Mouse (Mus musculus) inflammation-experienced regulatory T-cells, adult 6 months (primary cell): ENCODE measurements around the gene Vsig2. TPM values are rescaled to one million over a fixed set of nuclear protein-coding genes. Genes with fewer than 3 reads are reported as not detected.

Source experiments
- ATAC-seq: one replicate; pipeline ENCODE4 v1.8.0; 2017
- polyA plus RNA-seq, 3 experiments: library from polyadenylated mRNA; unstranded; fragments of 100-300 nt; shearing (Covaris generic); gene quantifications; one replicate each; pipeline ENCODE4 v1.2.1; 2017

The Vsig2 gene
- polyA plus RNA-seq, 3 experiments from 2014 or later: 0.54 TPM; not detected in 2

DNA sequence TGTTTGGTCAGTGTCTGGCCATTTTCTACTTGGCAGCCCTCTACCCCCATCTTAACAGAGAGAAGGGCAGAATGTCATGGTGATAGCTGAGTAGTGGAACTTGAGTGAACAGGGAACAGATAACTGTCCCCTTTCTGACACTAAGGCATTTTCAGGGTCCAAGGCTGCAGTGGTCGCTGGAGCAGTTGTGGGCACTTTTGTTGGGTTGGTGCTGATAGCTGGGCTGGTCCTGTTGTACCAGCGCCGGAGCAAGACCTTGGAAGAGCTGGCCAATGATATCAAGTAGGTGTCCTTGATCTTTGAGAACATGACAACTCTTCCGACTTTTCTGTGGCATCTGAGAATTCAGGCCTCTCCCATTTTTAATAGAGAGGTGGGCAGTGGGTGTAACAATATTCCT is 2.2 kb upstream of the Vsig2 start:
- no peak for ATAC-seq

DNA sequence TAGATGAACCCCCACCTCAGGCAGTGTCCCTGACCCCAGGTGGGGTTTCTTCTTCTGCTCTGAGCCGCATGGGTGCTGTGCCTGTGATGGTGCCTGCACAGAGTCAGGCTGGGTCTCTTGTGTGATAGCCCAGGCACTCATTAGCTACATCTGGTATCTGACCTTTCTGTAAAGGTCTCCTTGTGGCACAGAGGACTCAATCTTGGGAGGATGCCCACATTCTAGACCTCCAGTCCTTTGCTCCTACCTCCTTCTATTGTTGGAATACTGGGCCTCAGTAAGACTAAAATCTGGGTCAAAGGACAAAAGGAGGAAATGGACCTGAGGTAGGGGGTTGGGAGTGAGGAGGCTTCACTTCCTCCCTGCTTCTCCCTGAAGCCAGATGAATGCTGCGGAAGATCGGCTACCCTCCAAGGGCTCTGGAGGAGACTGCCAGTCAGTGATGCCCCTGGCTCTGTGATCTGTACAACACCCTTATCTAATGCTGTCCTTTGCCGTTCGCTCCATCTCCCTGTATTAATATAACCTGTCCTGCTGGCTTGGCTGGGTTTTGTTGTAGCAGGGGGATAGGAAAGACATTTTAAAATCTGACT is 1.3 kb upstream of the Vsig2 start:
- no peak for ATAC-seq

DNA sequence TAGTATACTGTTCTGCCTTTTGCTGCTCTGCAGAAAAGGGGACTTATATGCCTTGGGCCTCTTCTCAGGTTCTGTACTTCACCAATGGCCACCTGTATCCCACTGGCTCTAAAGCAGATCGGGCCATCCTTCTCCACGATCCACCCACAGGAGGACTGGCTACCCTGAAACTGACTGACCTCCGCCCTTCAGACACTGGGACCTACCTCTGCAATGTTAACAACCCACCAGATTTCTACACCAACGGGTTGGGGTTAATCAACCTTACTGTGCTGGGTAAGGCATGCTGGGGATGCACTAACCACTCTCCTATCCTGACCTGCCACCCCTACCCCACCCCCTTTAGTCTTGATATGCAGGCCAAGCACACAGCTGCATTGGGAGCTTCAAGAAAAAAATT is 1.2 kb downstream of the Vsig2 start:
- no peak for ATAC-seq

DNA sequence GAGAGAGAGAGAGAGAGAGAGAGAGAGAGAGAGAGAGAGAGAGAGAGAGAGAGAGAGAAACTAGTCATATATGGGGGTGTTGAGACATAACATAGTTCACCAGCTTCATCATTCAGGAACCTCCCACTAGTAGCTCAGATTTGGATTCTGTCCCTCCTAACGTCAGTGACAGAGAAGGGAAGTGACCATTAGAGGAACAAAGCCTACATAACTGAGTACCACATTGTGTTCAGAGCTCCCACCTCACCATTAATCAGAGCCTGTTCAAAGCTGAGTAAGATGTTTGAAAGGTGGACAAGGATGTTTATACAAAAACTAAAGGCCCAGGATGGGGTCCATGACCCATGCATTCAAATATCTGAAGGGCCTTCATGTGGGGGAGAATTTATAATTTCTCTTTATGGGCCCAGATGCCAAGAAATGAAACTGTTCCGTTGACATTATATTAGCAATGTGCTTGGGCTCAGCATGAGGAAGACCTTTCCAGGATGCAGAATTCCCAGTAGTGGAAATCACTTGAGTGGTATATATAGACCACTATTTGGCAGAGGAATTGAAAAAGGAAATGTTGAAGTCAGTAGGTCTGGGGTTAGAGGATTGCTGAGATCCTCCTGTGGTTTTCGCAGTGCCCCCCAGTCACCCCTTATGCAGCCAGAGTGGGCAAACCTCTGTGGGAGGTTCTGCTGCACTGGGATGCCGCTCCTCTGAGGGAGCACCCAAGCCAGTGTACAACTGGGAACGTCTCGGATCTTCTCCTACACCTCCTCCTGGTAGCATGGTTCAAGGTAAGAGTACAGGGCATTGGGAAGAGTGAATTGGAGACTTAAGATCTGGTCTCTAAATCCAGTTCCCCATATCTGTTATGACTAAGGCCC is 1.9 kb downstream of the Vsig2 start:
- ATAC-seq: no peak

DNA sequence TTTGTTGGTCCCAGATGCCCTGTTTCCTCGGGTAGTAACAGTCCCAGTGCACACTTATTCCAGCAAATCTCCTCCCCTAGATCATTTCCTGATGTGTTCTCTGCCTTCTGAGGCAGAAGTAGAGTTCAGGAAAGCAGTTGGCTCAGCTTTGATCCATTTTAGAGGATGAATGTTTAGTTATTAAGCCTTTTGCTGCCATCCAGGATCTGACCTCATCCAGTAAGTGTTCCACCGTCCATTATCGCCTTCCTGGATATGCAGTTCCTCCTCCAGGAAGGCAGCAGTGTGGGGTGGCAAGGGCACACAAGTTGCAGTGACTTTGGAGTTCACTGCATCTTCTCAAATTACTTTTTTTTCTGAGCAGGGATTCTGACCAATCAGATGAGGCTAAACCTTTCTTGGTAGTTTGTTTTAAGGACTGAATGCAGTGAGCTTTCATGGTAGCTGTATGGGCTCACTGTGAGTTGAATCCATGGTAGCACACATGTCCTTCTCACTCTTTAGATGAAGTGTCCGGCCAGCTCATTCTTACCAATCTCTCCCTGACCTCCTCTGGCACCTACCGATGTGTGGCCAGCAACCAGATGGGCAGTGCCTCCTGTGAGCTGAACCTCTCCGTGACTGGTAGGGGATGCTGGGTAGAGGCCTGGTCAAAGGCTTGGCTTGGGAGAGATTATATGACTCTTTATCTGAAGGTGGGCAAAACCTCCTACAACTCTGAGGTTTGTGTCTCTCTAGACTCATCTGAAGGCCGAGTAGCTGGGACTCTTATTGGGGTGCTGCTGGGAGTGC is 3.0 kb downstream of the Vsig2 start:
- no peak for ATAC-seq

DNA sequence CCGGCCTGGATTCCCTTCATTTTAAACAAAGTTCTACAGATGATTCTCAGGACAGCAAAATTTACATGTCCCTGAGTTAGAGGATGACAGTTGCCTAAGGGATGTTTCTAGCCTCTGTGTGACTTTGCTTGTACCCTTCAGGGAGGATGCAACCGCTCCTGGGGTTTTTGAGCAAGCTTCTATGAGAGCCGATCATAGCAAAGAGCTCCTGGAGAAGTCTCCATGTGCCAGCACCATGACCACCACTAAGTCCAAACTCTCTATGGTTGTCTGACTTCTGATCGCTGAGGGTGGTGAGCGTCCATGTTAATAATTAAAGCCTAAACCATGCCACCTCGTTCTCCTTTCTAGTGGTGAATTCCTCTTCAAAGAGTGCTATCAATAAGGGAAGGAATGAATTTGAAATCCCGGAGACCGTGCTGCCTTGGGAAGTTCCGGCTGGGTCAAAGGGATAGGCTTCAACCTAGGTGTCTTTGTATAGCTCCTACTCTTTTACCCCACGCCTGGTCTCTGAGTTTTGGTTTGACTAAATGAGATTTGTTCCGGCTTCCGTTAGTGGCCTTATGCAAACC is 4.9 kb downstream of the Vsig2 start:
- no peak for ATAC-seq

DNA sequence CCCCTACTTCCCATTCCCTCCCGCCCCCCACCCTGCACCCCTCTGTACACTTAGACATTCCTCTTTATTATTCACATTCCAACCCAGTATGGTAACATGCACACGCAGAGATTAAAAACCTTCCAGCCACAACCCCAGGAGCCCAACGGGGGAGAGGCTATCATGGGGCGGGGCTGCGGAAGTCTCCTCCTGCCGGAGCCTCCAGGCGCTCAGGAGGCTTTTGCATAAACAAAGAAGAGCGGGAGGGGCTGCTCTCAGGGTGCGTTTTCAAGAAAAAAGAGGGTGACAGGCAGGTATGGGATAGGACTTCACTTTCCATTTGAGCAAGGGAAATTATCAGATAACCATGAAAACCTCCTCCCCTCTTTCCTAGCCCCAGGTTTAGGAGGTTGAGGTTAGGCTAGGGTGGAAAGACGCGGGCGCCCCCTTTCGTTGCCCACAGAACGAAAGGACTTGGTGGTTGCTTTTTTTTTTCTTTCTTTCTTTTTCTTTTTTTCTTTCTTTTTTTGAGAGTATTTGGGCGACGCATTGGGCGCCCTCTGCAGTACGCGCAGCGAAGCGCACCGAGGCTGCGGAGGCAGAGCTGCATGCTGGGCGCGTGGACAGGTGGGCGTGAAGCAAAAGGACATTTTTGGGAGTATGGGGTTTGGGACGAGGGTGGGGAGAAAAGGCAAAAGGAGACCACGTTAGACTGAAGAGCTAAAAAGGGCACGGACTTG is 5.6 kb downstream of the Vsig2 start:
- ATAC-seq: peak; percentile 54

DNA sequence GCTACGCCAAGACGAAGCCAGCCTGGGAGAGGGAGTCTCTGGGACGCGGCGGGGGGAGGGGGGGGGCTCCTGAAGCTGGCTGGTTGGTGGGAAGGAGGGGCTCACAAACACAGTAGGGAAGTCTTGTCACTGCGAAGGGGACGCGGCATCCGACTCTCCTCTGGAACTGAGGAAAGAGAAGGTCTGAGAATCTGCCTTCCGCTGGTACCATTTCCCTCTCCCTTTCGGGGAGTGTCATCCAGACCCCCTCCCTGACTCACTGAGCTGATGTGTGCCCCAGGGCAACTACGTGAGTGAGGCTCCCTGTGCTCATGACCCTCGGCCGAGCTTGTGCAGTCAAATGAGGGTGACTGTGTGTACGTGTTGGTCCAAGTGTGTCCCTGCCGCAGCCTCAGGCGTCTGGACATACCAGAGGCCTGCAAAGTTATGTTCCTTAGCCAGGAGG is 6.1 kb downstream of the Vsig2 start:
- ATAC-seq: no peak

DNA sequence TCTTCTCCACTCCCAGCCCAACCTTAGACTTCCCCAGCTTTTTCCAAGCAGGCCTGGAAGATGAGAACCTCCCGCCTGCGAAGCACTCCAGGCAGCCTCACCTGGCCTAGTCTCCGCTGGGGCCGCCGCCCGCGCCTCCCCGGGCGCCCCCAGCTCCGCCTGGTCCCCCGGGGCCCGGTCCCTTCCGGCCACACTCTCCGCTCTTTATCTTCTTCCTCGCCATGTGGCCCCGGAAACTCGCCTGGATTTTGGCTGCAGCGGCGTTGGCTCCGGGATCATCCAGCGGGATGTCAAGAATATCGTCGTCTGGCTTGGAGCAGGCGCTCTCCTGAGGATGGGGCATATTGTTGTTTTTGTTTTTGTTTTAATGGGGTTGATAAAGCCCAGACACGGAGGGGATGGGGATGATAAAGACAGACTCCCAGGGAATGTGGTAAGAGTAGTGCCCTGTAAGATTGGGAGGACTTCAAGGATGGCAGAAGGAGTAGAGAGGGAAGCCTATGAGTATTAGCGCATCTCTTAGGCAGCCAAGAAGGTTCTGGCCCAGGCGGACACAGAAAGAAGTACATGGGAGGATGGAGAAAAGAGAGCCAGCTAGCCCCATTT is 6.9 kb downstream of the Vsig2 start:
- no peak for ATAC-seq

DNA sequence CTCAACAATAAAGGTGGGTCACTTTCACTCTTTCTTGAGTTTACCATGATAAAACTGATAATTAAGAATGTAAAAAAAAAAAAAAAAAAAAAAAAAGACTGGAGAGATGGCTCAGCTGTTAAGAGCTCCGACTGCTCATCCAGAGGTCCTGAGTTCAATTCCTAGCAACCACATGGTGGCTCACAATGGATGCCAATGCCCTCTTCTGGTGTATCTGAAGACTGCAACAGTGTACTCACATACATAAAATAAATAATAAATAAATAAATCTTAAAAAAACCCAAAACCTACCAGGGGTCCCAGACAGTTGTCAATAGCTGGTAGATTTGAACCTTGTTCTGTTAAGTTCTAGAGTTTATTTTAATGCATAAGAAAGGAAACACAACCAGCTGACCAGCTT is 7.8 kb downstream of the Vsig2 start:
- ATAC-seq: no peak

DNA sequence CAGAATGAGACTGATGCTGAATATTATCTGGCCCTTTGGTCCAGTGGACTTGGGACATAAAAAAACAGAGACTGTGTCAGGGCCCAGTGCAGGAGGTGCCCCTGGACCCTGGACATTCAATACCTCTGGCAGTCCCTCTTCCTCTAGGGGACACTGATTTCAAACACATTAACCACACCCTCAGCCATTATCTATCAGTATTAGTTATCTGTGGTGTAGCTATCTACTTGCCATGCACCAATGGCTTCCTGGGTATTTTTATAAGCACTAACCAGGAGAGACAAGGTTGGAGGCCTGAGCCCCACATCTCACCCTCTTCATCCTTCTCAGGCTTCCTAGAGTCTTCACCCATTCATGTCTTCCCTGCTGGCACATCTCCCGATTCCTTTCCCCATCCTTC is 11.4 kb downstream of the Vsig2 start:
- ATAC-seq: no peak

DNA sequence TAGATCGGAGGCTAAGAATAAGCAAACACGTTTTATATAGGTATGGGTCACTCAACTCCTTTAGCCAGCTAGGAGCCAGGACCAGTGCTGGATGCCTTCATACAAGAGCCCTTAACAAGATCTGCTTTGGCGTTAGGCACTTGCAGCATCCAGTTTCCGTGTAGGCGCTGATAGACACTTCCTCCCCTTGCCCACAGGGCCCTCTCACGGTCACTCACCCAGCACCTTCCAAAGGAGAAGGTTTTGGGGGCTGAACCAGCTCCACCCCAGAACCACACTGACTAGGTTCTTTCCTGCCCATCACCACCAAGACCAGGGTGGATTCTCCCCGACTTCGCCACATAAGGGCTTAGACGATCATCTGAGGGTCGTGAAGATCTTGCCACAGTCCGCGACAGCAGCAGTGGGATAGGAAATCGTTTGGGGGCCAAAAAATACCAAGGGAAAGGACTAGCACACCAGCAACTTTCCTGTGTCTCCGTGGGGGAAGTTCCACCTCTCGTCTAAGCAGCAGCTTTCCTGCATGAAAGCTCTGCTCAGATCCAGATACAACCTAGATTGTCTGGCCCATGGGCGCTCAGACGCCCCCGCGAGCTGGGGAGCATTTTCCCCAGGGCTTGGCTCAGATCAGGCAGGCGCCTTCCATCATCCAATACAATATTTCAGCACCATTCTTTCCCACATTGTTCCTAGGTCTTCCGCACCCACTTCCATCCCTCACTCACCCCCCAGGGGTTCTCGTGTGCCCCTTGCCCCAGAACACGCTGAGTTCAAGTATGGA is 12.9 kb downstream of the Vsig2 start:
- ATAC-seq: peak; percentile 25

DNA sequence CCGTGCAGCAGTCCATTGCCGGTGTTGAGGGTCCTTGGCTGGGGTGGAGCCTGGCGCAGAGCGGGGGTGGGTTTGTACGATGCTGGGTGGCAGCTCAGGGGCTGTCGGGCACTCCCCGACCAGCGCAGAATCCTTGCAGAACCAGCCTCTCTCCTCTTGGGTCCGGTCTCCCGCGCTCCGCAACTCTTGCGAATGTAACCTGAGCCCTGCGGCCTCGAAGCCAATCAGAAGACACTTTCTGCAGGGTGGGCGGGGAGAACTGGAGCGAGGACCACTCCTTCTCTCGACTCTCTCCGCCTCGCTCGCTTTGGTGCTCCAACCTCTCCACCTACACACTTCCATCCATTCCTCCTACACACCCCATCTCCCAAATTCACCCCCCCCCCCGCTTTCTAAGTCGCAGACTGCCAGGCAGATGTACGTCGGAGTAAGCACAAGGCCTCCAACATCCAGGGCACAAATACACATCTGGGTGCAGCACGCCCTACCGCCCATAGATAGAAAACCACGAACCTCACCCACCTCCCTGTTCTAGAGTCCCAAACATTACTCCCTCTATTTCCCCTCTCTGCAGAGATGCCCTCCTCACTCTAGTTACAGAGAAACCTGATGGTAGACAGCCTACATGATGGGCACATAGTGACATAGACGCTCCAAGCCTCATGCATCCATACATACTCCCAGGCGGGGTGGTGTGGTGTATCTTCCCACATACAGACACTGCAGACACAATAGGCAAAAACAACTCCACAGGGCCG is 13.7 kb downstream of the Vsig2 start, which contains the start of gene Nrgn:
TSS of gene Nrgn (minus strand) at position 369 of the 758 bp plus-strand sequence.
- peak; percentile 56 for ATAC-seq

DNA sequence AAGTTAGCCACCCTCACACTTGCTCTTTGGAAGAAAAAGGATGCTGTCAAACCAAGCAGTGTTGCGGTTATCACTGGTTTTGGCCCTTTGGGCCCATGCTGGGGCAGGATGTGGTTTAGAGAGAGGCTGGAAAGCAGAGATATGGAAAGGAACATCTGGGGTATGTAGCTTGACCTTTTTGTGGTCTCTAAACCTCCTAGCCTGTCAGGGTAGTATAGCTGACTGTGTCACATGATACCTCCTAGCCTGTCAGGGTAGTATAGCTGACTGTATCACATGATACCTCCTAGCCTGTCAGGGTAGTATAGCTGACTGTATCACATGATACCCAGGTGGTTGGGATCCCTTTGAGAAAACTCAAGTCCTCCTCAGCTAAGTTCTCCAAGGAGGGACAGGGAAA is 15.2 kb downstream of the Vsig2 start:
- ATAC-seq: peak; percentile 32

DNA sequence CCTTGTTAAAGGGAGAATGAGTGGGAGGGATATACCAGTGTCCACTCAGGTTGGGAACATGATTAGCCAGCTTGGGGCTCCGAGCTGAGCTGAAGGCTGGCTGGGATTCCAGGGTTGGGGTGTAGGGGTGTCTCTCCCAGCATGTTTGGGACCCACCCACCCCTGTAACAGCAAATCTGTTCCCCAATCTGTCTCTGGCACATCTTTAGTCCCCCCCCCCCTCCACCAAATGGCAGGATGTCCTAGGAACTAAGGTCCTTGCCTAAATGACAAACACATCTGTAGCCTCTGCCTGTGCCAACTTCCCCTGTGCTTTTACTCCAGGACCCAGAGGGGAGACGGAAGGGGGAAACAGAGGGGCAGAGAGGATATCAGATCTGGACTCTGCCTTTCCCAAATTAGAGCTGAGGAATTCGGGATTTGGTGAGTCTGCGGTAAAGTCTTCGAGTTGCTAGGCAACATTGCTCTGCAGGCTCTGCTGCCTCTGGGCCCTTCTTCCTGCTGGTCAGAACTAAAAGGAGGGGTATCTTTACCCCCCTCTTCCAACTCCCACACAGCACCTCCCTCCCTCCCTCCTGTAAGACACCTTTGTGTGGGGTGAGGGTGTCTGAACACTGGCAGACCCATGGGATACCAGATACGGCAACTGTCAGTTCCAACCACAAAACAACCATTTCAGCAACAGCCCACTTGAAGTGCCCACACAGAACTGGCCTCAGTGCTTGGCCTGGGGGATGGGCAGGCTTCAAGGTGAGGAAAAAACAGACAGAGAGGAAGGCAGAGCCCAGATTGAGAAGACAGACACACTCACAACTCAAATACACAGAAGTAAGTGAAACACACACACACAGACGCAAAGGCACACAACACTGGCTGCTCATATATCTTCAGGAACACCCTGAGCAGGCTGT is 16.0 kb downstream of the Vsig2 start, which contains the start of gene Siae:
TSS of gene Siae (plus strand) at position 861 of the 911 bp plus-strand sequence.
- no peak for ATAC-seq

DNA sequence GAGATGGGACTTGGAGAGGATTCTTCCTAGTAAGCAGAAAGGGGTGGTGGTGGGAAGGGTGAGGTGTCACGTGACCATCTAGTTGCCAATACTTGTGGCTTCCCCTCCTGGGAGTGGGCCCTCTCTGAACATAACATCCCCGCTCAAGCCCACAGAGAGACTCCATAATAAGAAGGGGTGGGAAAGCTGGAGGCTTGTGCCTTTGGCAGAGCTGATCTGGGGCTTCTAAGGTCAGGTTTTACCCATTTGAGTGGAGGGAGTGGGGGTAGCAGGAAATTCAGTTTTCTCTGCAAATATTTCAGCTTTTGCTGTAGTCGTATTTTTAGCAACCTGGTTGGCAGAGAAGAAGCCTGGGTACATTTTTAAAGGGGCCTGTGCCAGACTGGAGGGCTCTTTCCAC is 17.3 kb downstream of the Vsig2 start:
- no peak for ATAC-seq

DNA sequence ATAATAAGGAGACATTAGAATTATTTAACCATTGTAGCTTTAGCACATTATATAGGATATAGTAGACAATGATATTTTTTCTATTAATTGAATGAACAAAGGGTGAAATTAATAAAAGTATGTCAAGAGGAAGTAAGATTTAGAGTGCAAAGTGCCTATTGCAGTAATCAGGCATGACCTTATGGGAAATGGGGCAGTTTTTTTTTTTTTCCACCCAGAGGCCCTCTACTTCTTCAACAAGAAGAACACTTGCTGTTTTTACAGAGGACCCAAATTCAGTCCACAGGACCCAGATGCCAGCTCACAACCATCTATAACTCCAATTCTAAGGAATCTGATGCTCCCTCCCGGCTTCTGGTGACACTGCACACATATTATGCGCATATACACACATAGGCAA is 21.6 kb downstream of the Vsig2 start:
- ATAC-seq: no peak

DNA sequence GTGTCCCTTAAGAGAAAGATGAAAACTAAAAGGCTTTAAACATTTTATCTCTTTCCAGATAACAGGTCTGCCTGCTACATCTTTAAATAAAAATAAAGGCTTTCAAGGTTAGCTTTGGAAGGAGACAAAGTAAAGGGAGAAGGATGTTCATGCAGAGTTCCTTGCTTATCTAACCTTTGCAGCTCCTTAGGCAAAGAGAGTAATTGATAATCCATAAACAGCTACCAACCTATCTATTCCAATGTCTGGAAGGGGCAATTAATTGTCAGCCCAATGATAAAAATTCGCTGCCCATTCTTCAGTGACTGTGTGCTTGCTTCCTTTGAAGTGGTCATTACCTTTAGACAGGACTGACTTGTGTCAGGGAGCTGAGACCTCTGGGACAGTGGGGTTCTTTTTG is 24.8 kb downstream of the Vsig2 start:
- ATAC-seq: no peak

DNA sequence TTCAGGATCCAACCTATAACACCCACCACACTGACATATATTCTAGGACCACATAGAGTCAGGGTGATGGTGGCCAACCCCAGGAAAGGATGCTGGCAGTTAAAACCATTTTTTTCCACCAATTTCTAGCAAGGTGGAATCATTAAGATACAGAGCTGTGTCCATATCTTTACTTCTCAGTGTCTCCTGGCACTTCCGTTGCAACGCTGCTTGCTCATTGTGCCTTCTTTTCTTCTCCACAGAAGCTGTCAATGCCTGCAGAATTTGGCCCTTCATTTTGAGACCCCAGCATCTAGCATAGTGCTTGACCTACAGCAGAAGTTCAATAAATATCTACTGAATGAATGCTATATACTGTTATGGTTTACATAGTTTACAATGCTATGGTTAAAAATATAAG is 28.0 kb downstream of the Vsig2 start:
- no peak for ATAC-seq
